Mouse (Mus musculus): ENCODE results near the gene Dmc1.

Dmc1 gene

DNA sequence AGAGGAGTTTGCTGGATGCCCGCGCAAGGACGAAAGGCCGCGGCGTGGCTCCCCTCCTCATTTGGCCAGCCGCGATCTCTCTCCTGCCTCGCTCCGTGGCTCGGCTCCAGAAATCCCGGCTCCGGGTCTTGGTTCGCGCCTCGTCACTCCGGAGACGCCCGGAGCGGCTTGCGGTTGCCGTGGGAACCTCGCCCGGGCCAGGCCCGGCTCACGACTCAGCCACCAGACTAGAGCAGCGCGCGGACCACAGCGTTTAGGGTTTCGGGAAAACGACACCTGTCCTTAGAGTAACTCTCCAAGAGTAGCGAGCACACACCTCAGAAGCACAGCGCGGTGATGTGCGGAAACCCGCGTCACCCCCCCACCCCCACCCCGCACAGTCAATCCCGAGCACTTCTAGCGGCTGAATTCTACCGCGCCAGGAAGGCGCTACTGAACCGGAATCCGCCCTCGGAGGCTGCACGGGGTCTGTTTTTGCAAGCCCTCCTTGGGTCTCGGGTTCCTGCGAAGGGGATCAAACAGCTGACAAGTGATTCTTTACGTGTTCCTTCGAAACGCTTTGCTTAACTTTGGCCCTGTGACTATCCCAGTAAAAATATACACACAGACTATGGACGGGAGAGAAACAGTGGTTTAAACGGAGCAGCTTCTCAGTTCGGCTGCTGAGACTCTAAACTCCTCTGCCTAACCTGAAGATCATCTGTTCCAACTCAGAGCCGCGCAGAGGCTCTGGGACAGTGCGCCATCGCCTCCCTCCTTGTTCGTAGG lies 93.2 kb downstream of the Dmc1 start:
- DNase-seq (ENCODE audit: low read depth, low spot score) = peak; percentile 89

All from ZHBTc4 (cell line).